Mouse (Mus musculus): ENCODE results near the gene Gm12248. TPM values are rescaled to one million over a fixed set of nuclear protein-coding genes. Genes with fewer than 3 reads are reported as not detected.

The Gm12248 gene
- polyA plus RNA-seq, 1 experiment from 2014 or later, result 0.17 TPM

- H3K4me3 ChIP-seq (ENCODE audit: low read depth, low read length), result no peak overlapping the region
- H3K27me3 ChIP-seq (replicated peaks; ENCODE audit: insufficient read depth, low read length), result no peaks in the 10 kb centered on the region
- ATAC-seq (no peak), DNase-seq (ENCODE audit: low spot score) (no peak)
- peaks cover 12% of the 10 kb centered on the region for H3K4me1 ChIP-seq (ENCODE audit: insufficient read depth, low read depth, low read length)
- H3K4me2 ChIP-seq (replicated peaks; ENCODE audit: low read depth, low read length), result no peak overlapping the region
- TF ChIP-seq EP300 (IDR thresholded peaks at IDR 0.05), result no peak
- no peak for TF ChIP-seq CTCF (IDR thresholded peaks at IDR 0.05)
- no peaks in the 10 kb centered on the region for H3K9me3 ChIP-seq (ENCODE audit: low read length)
- H3K36me3 ChIP-seq (ENCODE audit: insufficient read depth, low read length), result no peaks in the 10 kb centered on the region
- H3K9ac ChIP-seq (replicated peaks; ENCODE audit: low read depth), result no peak overlapping the region
- no peak overlapping the region for H3K27ac ChIP-seq (ENCODE audit: low read length)
- 68% methylated on average over 2 of the region's 2 CpGs for WGBS
Observed at GRCm38 (mm10) chr11:58029869-58030268, 63.1 kb downstream of the Gm12248 start.

DNA sequence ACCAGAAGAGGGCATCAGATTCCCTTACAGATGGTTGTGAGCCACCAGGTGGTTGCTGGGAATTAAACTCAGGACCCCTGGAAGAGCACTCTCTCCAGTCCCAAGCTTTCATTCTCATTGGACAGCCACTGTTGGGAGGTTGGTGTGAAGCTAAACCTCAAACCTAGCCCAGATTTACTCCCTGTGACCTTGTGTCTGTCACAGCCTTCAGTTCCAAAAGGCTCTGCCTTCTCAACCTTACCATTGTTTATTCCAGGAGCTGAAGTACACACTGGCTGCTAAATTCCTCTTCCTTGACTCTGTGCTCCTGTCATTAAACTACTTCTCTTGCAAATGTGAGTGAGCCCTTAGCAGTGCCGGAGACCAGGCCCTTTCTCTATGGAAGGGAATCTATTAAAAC is 64.0 kb downstream of the Gm12248 start:
- whole genome bisulfite sequencing, result 75% methylated on average over 1 of the region's 1 CpGs
- H3K36me3 ChIP-seq (ENCODE audit: insufficient read depth, low read length), result no peaks in the 10 kb centered on the region
- H3K9me3 ChIP-seq (ENCODE audit: low read length), result no peaks in the 10 kb centered on the region
- H3K27me3 ChIP-seq (replicated peaks; ENCODE audit: insufficient read depth, low read length), result no peaks in the 10 kb centered on the region
- no peak for TF ChIP-seq EP300 (IDR thresholded peaks at IDR 0.05)
- no peak for TF ChIP-seq CTCF (IDR thresholded peaks at IDR 0.05)
- 0 out of 2 replicates have a peak overlapping the region, but pooled peaks have one; percentile 6 for H3K27ac ChIP-seq (ENCODE audit: low read length)
- no peak overlapping the region for H3K9ac ChIP-seq (replicated peaks; ENCODE audit: low read depth)
- H3K4me3 ChIP-seq (ENCODE audit: low read depth, low read length), result no peak overlapping the region
- peaks cover 15% of the 10 kb centered on the region for H3K4me1 ChIP-seq (ENCODE audit: insufficient read depth, low read depth, low read length)
- ATAC-seq (no peak), DNase-seq (ENCODE audit: low spot score) (no peak)
- no peak overlapping the region for H3K4me2 ChIP-seq (replicated peaks; ENCODE audit: low read depth, low read length)

- 43% methylated on average over 1 of the region's 1 CpGs for WGBS
- DNase-seq (ENCODE audit: low spot score), result no peak
- no peak overlapping the region for H3K9ac ChIP-seq (replicated peaks; ENCODE audit: low read depth)
- no peak overlapping the region for H3K4me2 ChIP-seq (replicated peaks; ENCODE audit: low read depth, low read length)
- H3K9me3 ChIP-seq (ENCODE audit: low read length), result no peaks in the 10 kb centered on the region
- H3K4me1 ChIP-seq (ENCODE audit: insufficient read depth, low read depth, low read length), result peaks cover 23% of the 10 kb centered on the region
- no peak overlapping the region for H3K4me3 ChIP-seq (ENCODE audit: low read depth, low read length)
- no peaks in the 10 kb centered on the region for H3K36me3 ChIP-seq (ENCODE audit: insufficient read depth, low read length)
- no peaks in the 10 kb centered on the region for H3K27me3 ChIP-seq (replicated peaks; ENCODE audit: insufficient read depth, low read length)
- TF ChIP-seq CTCF (IDR thresholded peaks at IDR 0.05), result no peak
- no peak for TF ChIP-seq EP300 (IDR thresholded peaks at IDR 0.05)
- ATAC-seq, result peak; percentile 52
- no peak overlapping the region for H3K27ac ChIP-seq (ENCODE audit: low read length)
Observed at GRCm38 (mm10) chr11:58026860-58027259, 66.1 kb downstream of the Gm12248 start.

GRCm38 (mm10) chr11:58026337-58026736 is 66.6 kb downstream of the Gm12248 start:
- no peak for ATAC-seq
- Histone ChIP-seq H3K4me3 (ENCODE audit: low read depth, low read length) (no peak overlapping the region), H3K27me3 (replicated peaks; ENCODE audit: insufficient read depth, low read length) (no peaks in the 10 kb centered on the region), H3K9me3 (ENCODE audit: low read length) (no peaks in the 10 kb centered on the region), H3K4me1 (ENCODE audit: insufficient read depth, low read depth, low read length) (peaks cover 29% of the 10 kb centered on the region), H3K9ac (replicated peaks; ENCODE audit: low read depth) (no peak overlapping the region), H3K36me3 (ENCODE audit: insufficient read depth, low read length) (no peaks in the 10 kb centered on the region), H3K4me2 (replicated peaks; ENCODE audit: low read depth, low read length) (no peak overlapping the region), H3K27ac (ENCODE audit: low read length) (peak overlapping the region; percentile 26; the same call in 1 of the 2 replicates)
- DNase-seq (ENCODE audit: low spot score), result no peak
- TF ChIP-seq CTCF (IDR thresholded peaks at IDR 0.05), result no peak
- 30% methylated on average over 3 of the region's 3 CpGs for WGBS

DNA sequence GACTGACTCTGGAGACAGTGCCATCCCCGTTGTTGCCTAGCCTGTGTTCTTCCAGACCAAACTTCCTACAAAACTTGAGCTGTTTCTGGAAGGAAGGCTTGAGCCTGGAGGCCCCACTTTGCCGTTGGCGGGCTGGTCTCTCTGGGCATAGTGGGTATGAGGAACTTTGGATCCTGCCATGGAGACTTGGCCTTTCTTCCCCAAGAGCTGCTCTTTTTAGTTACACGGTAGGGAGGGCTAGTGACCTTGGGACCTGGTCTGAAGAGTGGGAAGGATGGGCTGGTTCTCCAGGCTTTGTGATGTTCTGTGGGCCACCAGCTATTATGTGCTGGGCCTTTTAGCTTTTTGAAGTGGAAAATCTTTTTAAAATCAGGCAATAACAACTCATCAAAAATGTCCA is 67.1 kb downstream of the Gm12248 start:
- Histone ChIP-seq H3K4me1 (ENCODE audit: insufficient read depth, low read depth, low read length) (peaks cover 33% of the 10 kb centered on the region), H3K27me3 (replicated peaks; ENCODE audit: insufficient read depth, low read length) (no peaks in the 10 kb centered on the region), H3K9me3 (ENCODE audit: low read length) (no peaks in the 10 kb centered on the region), H3K27ac (ENCODE audit: low read length) (no peak overlapping the region), H3K9ac (replicated peaks; ENCODE audit: low read depth) (no peak overlapping the region), H3K36me3 (ENCODE audit: insufficient read depth, low read length) (no peaks in the 10 kb centered on the region), H3K4me3 (ENCODE audit: low read depth, low read length) (no peak overlapping the region), H3K4me2 (replicated peaks; ENCODE audit: low read depth, low read length) (no peak overlapping the region)
- DNase-seq (ENCODE audit: low spot score) (no peak), ATAC-seq (no peak)
- WGBS, result 60% methylated on average over 4 of the region's 4 CpGs
- TF ChIP-seq EP300 (IDR thresholded peaks at IDR 0.05) (no peak), CTCF (IDR thresholded peaks at IDR 0.05) (no peak)

DNA sequence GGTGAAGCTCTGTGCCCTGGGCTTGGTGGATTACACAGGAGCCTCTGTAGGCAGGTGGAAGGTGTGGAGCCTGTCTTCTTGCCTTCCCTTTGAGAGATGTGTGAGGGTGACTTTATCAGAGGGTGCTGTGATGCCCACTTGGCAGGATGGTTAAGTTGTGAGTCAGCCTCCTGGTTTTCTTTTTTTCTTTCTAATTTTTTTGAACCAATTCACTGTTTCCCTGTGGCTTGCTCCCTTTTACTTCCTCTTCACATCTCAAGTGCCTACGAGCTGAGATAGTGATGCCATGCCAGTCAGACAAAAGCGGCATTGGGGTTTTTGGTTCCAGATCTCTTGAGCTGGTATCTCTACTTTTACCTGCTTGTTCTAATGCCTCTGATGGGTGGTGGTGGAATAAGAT is 68.3 kb downstream of the Gm12248 start:
- TF ChIP-seq CTCF (IDR thresholded peaks at IDR 0.05) (no peak), EP300 (IDR thresholded peaks at IDR 0.05) (no peak)
- Histone ChIP-seq H3K4me2 (replicated peaks; ENCODE audit: low read depth, low read length) (no peak overlapping the region), H3K27ac (ENCODE audit: low read length) (no peak overlapping the region), H3K4me1 (ENCODE audit: insufficient read depth, low read depth, low read length) (peaks cover 35% of the 10 kb centered on the region), H3K36me3 (ENCODE audit: insufficient read depth, low read length) (no peaks in the 10 kb centered on the region), H3K9me3 (ENCODE audit: low read length) (no peaks in the 10 kb centered on the region), H3K27me3 (replicated peaks; ENCODE audit: insufficient read depth, low read length) (no peaks in the 10 kb centered on the region), H3K9ac (replicated peaks; ENCODE audit: low read depth) (no peak overlapping the region), H3K4me3 (ENCODE audit: low read depth, low read length) (no peak overlapping the region)
- DNase-seq (ENCODE audit: low spot score), result no peak
- peak; percentile 11; the same call in 1 of the 2 replicates for ATAC-seq
- 52% methylated on average over 2 of the region's 2 CpGs for WGBS

DNA sequence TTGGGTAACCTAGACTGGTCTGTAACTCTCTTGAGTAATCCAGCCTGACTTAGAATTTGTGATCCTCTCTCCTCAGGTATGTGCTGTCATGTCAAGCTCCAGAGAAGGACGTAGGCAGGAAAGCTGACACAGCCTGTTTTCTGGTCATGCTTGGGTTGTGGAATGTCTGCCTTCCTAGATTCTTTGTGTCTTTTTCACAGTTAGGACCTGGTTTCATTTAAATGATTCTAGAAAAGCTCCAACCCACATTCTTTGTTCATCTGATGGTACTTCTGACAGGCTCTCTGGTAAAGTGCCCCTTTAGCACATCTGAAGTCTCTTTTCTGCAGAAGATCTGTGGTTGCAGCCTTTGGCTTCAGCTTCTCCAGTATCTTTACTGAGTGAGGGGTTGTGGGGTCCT is 68.7 kb downstream of the Gm12248 start:
- no peak overlapping the region for H3K4me2 ChIP-seq (replicated peaks; ENCODE audit: low read depth, low read length)
- no peaks in the 10 kb centered on the region for H3K27me3 ChIP-seq (replicated peaks; ENCODE audit: insufficient read depth, low read length)
- DNase-seq (ENCODE audit: low spot score) (no peak), ATAC-seq (no peak)
- no peaks in the 10 kb centered on the region for H3K9me3 ChIP-seq (ENCODE audit: low read length)
- H3K9ac ChIP-seq (replicated peaks; ENCODE audit: low read depth), result no peak overlapping the region
- TF ChIP-seq EP300 (IDR thresholded peaks at IDR 0.05) (no peak), CTCF (IDR thresholded peaks at IDR 0.05) (no peak)
- no peaks in the 10 kb centered on the region for H3K36me3 ChIP-seq (ENCODE audit: insufficient read depth, low read length)
- H3K27ac ChIP-seq (ENCODE audit: low read length), result no peak overlapping the region
- no peak overlapping the region for H3K4me3 ChIP-seq (ENCODE audit: low read depth, low read length)
- 54% methylated on average over 1 of the region's 1 CpGs for WGBS
- peaks cover 35% of the 10 kb centered on the region for H3K4me1 ChIP-seq (ENCODE audit: insufficient read depth, low read depth, low read length)

All from lung, postnatal 0 days (tissue).